Mouse (Mus musculus): ENCODE data around the gene Capns2.

- TF ChIP-seq GATA1 (IDR thresholded peaks at IDR 0.05; ENCODE audit: borderline replicate concordance, low read length) (no peak), FLI1 (IDR thresholded peaks at IDR 0.05; ENCODE audit: low read length) (no peak)
Measured at GRCm38 (mm10) chr8:92908448-92908847, 7.2 kb downstream of the Capns2 start.

Measured in megakaryocyte, embryonic 14.5 days (primary cell).